Mouse (Mus musculus) ES-Bruce4 (cell line): Measurements from ENCODE around the gene Prkn.

Experiments used
- EP300 ChIP-seq: IDR thresholded peaks from 2 replicates; pipeline ENCODE4 v1.6.1; 2011; ENCODE audit warnings: low read depth, low read length; ENCODE audit not compliant: insufficient read depth
- POLR2A ChIP-seq: IDR thresholded peaks from one replicate; pipeline ENCODE4 v1.8.1; 2011; ENCODE audit warnings: low read length; ENCODE audit not compliant: insufficient read depth

- no peak for TF ChIP-seq POLR2A
- TF ChIP-seq EP300: no peak
Measured at GRCm38 (mm10) chr17:11644016-11644415, 803.8 kb downstream of the Prkn start.
